Mouse (Mus musculus): Measurements from ENCODE around the gene B3glct. TPM values are rescaled to one million over a fixed set of nuclear protein-coding genes. Genes with fewer than 3 reads are reported as not detected.

B3glct gene
- polyA plus RNA-seq, 1 experiment, result 12.2 TPM

GRCm38 (mm10) chr5:149740703-149741102, 62.7 kb downstream of the B3glct start:
- Histone ChIP-seq H3K4me1 (ENCODE audit: control insufficient read depth, insufficient read depth, low read length) (no peaks in the 10 kb centered on the region), H3K27ac (ENCODE audit: insufficient read depth, low read depth, low read length) (no peak overlapping the region), H3K4me3 (ENCODE audit: insufficient read depth, low read length) (no peak overlapping the region)
- TF ChIP-seq POLR2A (IDR thresholded peaks at IDR 0.05; ENCODE audit: borderline replicate concordance, low read depth, low read length), result no peak
- peak; percentile 15; the same call in 1 of the 2 replicates for TF ChIP-seq CTCF (IDR thresholded peaks at IDR 0.05; ENCODE audit: low read depth, low read length)

GRCm38 (mm10) chr5:149742286-149742685, 64.3 kb downstream of the B3glct start:
- H3K4me3 ChIP-seq (ENCODE audit: insufficient read depth, low read length), result no peak overlapping the region
- no peak for TF ChIP-seq CTCF (IDR thresholded peaks at IDR 0.05; ENCODE audit: low read depth, low read length)
- TF ChIP-seq POLR2A (IDR thresholded peaks at IDR 0.05; ENCODE audit: borderline replicate concordance, low read depth, low read length), result no peak
- no peak overlapping the region for H3K27ac ChIP-seq (ENCODE audit: insufficient read depth, low read depth, low read length)
- no peaks in the 10 kb centered on the region for H3K4me1 ChIP-seq (ENCODE audit: control insufficient read depth, insufficient read depth, low read length)

- H3K27ac ChIP-seq (ENCODE audit: insufficient read depth, low read depth, low read length), result no peak overlapping the region
- no peaks in the 10 kb centered on the region for H3K4me1 ChIP-seq (ENCODE audit: control insufficient read depth, insufficient read depth, low read length)
- no peak overlapping the region for H3K4me3 ChIP-seq (ENCODE audit: insufficient read depth, low read length)
- no peak for TF ChIP-seq POLR2A (IDR thresholded peaks at IDR 0.05; ENCODE audit: borderline replicate concordance, low read depth, low read length)
- TF ChIP-seq CTCF (IDR thresholded peaks at IDR 0.05; ENCODE audit: low read depth, low read length), result 0 out of 2 replicates have a peak, but pooled peaks have one; percentile 12
These were observed 67.0 kb downstream of the B3glct start for GRCm38 (mm10) chr5:149745079-149745478.

- Histone ChIP-seq H3K4me3 (ENCODE audit: insufficient read depth, low read length) (no peak overlapping the region), H3K27ac (ENCODE audit: insufficient read depth, low read depth, low read length) (no peak overlapping the region), H3K4me1 (ENCODE audit: control insufficient read depth, insufficient read depth, low read length) (no peaks in the 10 kb centered on the region)
- TF ChIP-seq POLR2A (IDR thresholded peaks at IDR 0.05; ENCODE audit: borderline replicate concordance, low read depth, low read length) (no peak), CTCF (IDR thresholded peaks at IDR 0.05; ENCODE audit: low read depth, low read length) (peak; percentile 23; the same call in 1 of the 2 replicates)
These were observed 70.9 kb downstream of the B3glct start for GRCm38 (mm10) chr5:149748640-149749580.

GRCm38 (mm10) chr5:149751861-149752260, 73.8 kb downstream of the B3glct start:
- no peak for TF ChIP-seq POLR2A (IDR thresholded peaks at IDR 0.05; ENCODE audit: borderline replicate concordance, low read depth, low read length)
- no peak for TF ChIP-seq CTCF (IDR thresholded peaks at IDR 0.05; ENCODE audit: low read depth, low read length)
- Histone ChIP-seq H3K4me3 (ENCODE audit: insufficient read depth, low read length) (no peak overlapping the region), H3K4me1 (ENCODE audit: control insufficient read depth, insufficient read depth, low read length) (no peaks in the 10 kb centered on the region), H3K27ac (ENCODE audit: insufficient read depth, low read depth, low read length) (no peak overlapping the region)

GRCm38 (mm10) chr5:149753073-149753472, 75.0 kb downstream of the B3glct start:
- Histone ChIP-seq H3K4me3 (ENCODE audit: insufficient read depth, low read length) (no peak overlapping the region), H3K27ac (ENCODE audit: insufficient read depth, low read depth, low read length) (no peak overlapping the region), H3K4me1 (ENCODE audit: control insufficient read depth, insufficient read depth, low read length) (no peaks in the 10 kb centered on the region)
- no peak for TF ChIP-seq CTCF (IDR thresholded peaks at IDR 0.05; ENCODE audit: low read depth, low read length)
- TF ChIP-seq POLR2A (IDR thresholded peaks at IDR 0.05; ENCODE audit: borderline replicate concordance, low read depth, low read length), result no peak

- Histone ChIP-seq H3K27ac (ENCODE audit: insufficient read depth, low read depth, low read length) (no peak overlapping the region), H3K4me1 (ENCODE audit: control insufficient read depth, insufficient read depth, low read length) (no peaks in the 10 kb centered on the region), H3K4me3 (ENCODE audit: insufficient read depth, low read length) (no peak overlapping the region)
- TF ChIP-seq POLR2A (IDR thresholded peaks at IDR 0.05; ENCODE audit: borderline replicate concordance, low read depth, low read length) (no peak), CTCF (IDR thresholded peaks at IDR 0.05; ENCODE audit: low read depth, low read length) (no peak)
These were observed 89.1 kb downstream of the B3glct start for GRCm38 (mm10) chr5:149767116-149767515.

GRCm38 (mm10) chr5:149767651-149768301, 89.7 kb downstream of the B3glct start:
- Histone ChIP-seq H3K27ac (ENCODE audit: insufficient read depth, low read depth, low read length) (no peak overlapping the region), H3K4me1 (ENCODE audit: control insufficient read depth, insufficient read depth, low read length) (no peaks in the 10 kb centered on the region), H3K4me3 (ENCODE audit: insufficient read depth, low read length) (no peak overlapping the region)
- TF ChIP-seq CTCF (IDR thresholded peaks at IDR 0.05; ENCODE audit: low read depth, low read length) (no peak), POLR2A (IDR thresholded peaks at IDR 0.05; ENCODE audit: borderline replicate concordance, low read depth, low read length) (no peak)

- TF ChIP-seq POLR2A (IDR thresholded peaks at IDR 0.05; ENCODE audit: borderline replicate concordance, low read depth, low read length) (no peak), CTCF (IDR thresholded peaks at IDR 0.05; ENCODE audit: low read depth, low read length) (no peak)
- H3K4me3 ChIP-seq (ENCODE audit: insufficient read depth, low read length), result no peak overlapping the region
These were observed 91.6 kb downstream of the B3glct start for GRCm38 (mm10) chr5:149769666-149770065.

GRCm38 (mm10) chr5:149776038-149776437, 98.0 kb downstream of the B3glct start:
- Histone ChIP-seq H3K27ac (ENCODE audit: insufficient read depth, low read depth, low read length) (no peak overlapping the region), H3K4me3 (ENCODE audit: insufficient read depth, low read length) (no peak overlapping the region), H3K4me1 (ENCODE audit: control insufficient read depth, insufficient read depth, low read length) (no peaks in the 10 kb centered on the region)
- no peak for TF ChIP-seq POLR2A (IDR thresholded peaks at IDR 0.05; ENCODE audit: borderline replicate concordance, low read depth, low read length)
- TF ChIP-seq CTCF (IDR thresholded peaks at IDR 0.05; ENCODE audit: low read depth, low read length), result no peak

More at GRCm38 (mm10) chr5:149769666-149770065, 91.6 kb downstream of the B3glct start:
- no peaks in the 10 kb centered on the region for H3K4me1 ChIP-seq (ENCODE audit: control insufficient read depth, insufficient read depth, low read length)
- H3K27ac ChIP-seq (ENCODE audit: insufficient read depth, low read depth, low read length), result no peak overlapping the region
